Mouse (Mus musculus): ENCODE data around the gene Ficd.
"Not testable (repeated sequence)": the region's sequence is repeated elsewhere in the genome, so short reads cannot be mapped to it uniquely, and the experiment has no call there.

Gene Ficd

DNA sequence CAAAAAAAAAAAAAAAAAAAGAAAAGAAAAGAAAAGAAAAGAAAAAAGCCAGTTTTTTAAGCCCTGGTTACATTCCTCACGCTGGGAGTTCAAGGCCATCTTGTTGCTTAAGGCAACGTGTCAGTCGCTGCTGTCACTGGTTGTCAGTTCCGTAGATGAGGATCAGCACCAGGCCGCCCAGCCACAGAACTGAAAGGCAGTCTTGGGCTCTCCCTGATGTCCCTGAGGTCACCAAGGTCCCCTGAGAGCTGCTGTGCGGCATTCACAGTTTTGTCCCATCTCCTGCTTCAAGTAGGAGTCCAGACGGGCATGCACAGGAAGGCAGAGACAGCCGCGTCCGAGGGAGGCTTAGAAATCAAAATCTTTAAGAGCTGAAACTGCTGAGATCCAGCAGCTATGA, 40.0 kb downstream of the Ficd start:
- no peak for DNase-seq

DNA sequence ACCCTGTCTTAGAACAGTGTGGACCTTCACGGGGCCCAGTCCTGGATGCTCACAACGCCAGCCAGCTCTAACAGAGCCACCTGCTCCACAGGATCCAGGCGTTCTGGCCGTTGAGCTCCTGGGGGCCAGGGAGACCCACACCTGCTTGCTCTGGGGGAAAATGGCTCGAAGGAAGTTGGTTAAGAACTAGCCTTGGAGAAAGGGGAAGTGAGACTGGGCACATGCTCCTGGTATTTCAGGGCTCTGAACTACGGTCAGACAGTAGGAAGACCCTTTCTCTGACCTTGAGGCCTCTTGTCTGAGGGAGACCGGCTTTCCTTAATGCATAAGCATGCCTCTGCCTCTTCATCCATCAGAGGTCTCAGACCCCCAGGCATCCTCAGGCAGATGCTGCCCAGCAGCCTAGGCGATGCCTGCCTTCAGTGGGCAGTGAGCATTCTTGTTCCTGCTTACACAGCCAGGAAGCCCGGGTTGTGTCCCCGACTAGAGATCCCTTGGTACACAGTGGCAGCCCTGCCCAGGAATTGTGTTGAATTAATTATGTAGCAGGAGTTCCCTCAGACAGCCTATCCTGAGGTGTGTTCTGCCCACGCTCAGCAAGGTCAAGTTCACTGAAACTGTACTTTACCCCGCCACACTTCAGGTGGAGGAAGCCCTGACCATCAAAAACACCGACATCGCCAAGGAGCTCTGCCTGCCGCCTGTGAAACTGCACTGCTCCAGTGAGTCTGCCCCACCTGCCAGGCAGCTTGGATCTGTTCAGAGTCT, 40.7 kb downstream of the Ficd start:
- no peak for DNase-seq

DNA sequence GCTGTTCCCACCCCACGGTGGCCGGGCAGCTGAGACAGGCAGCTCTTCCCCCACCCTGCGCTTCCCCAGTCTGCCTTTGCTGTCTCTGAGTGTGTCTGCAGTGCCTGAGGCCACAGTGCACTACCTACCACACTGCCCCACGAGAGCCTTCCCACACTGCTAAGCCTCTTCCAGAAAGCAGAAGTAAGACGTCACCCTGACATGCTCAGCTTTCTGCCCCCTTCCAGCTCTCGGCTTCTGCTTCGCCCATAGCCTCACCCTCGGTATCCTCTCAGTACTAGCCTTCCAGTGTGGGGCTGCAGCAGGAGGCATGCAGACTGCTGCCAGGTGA, 41.3 kb downstream of the Ficd start:
- DNase-seq, result no peak

DNA sequence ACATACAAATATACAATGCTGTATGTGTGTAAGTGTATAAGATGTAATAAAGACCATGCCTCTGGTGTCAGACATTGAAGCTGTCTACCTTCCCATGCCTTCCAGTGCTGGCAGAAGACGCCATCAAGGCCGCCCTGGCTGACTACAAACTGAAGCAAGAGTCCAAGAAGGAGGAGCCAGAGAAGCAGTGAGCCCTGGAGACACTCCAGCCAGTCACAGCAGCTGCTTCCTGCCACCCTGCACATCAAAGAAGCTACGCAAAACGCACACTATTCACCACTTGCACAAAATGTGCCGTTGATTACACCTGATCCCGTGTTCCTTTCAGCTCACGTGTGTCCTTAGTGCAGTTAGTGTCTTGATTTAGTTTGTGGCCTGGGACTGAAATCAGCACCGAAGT, 42.1 kb downstream of the Ficd start:
- DNase-seq, result not testable (repeated sequence)

DNA sequence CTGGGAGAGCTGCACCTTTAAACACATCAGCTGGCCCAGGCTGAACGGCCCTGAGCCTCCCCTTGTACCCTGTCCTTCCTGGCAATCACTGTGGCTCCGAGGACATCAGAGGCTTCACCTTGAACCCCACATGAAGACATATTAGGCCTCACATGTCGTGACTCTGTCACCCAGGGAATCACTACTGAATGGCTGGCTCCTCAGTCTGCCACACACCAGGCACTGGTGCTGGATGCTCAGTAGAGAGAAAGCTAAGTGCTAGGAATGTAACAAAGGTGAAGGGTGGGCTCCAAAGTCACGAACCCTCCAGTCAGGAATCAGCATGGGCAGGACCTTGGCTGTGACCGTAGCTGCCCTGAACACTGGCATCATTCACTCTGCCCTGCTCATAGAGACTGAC, 44.0 kb downstream of the Ficd start:
- DNase-seq, result no peak

DNA sequence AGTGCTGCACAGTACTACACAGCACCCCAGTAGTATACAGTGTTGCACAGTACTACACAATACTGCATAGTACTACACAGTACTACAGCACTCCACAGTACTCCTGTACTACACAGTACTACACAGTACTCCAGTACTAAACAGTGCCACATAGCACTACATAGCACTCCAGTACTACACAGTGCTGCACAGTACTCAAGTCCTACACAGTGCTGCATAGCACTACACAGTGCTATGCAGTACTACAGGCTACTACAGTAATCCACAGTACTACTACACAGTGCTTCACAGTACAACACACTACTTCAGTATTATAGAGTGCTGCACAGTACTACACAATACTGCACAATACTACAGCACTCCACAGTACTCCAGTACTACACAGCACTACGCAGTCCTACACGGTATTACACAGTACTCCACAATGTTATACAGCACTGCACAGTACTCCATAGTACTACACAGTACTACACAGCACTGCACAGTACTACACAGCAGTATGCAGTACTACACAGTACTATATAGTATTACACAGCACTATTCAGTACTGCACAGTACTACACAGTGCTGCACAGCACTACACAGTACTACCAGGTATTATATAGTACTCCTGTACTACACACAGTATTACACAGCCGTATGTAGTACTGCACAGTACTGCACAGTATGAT, 44.6 kb downstream of the Ficd start:
- DNase-seq, result no peak

DNA sequence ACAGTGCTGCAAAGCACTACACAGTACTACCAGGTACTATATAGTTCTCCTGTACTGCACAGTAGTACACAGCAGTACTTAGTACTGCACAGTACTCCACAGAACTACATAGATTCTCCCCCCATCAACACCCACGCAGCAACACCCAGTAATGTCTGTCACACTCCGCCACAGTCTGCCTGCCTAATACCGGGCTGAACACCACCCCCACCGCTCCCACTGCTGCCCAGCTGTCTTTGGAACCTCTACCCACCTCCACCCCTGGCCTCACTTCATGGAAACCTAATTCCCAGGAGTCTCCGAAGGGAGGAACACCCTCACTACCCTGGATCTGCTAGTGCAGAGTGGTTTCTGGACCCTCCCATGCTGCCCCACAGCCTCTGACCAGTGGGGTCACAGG, 45.2 kb downstream of the Ficd start:
- DNase-seq, result no peak

DNA sequence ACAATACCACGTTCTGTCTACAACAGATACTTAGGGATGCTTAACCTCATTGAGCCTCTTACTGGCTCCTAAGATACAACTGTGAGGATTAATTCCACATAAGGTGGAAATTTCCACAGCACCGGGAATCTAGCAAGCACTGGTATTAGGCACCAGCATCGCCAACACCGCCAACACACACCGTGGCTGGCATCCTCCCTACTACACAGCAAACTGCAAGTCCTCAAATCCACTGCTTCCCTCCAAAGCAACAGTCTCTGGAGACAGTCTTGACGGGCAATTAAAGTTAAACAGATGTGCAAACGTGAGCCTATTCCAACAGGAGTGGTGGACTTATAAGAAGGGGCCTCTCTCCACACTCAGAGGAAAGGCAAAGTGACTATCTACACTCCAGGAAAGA, 45.7 kb downstream of the Ficd start:
- no peak for DNase-seq

DNA sequence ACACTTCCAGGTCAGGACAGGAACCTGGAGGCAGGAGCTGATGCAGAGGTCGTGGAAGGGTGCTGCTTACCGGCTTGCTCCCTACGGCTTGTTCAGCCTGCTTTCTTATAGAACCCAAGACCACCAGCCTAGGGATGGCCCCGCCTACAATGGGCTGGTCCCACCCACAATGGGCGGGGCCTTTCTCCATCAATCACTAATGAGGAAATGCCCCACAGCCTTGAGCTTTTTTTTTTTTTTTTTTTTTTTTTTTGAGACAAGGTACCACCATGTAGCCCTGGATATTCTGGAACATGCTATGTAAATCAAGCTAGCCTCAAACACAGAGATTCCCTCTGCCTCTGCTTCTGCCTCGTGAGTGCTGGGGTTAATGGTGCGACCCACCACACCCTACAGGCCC, 46.3 kb downstream of the Ficd start:
- DNase-seq, result no peak

DNA sequence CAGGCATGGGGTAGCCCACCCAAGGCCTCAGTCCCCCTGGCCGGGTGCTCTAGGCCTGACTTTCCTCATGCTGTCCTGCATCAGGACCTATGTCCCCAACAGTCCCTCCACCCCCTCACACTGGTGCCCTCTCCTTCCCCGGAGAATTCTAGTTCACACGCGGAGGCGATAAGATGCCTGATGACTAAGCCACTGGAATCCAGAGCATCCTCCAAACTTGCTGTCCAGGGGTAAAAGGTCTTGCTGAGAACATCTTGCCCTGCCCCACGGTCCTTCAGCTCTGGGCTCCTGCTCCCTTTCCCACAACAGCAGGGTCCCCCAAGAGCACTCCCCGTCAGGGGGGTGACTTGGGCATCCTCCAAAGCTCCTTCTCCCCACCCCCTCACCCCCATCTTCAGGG, 47.0 kb downstream of the Ficd start:
- no peak for DNase-seq

DNA sequence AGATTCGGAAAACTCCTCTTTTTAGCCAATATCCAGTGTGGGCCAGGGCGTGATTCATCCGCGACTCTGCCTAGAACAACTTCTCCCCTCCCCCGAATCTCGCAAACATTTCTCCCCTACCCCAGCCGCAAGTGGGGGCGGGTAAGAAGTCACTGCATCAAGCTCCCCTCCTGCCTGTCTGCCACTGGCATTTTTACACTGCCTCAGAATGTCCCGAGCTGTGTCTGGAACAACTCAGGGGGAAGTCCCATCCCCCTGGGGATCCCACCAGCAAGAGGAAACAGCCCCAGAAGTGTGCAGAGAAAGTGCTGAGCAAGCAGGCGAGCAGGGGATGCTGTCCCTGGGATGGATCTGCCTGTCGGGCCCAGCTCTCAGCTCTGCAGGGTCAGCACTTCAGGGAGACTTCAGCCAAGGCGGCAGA, 48.0 kb downstream of the Ficd start:
- DNase-seq, result no peak

DNA sequence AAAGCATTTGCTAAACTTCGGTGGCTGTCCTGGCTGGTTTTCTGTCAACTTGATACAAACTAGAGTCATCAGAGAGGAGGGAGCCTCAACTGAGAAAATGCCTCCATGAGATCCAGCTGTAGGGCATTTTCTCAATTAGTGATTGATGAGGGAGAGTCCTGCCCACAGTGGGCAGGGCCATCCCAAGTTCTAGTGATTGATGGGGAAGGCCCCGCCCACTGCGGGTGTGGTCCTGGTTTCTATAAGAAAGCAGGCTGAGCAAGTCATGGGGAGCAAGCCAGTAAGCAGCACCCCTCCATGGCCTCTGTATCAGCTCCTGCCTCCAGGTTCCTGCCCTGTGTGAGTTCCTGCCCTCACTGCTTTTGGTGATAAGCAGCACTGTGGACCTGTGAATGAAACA, 48.5 kb downstream of the Ficd start:
- DNase-seq, result not testable (repeated sequence)

DNA sequence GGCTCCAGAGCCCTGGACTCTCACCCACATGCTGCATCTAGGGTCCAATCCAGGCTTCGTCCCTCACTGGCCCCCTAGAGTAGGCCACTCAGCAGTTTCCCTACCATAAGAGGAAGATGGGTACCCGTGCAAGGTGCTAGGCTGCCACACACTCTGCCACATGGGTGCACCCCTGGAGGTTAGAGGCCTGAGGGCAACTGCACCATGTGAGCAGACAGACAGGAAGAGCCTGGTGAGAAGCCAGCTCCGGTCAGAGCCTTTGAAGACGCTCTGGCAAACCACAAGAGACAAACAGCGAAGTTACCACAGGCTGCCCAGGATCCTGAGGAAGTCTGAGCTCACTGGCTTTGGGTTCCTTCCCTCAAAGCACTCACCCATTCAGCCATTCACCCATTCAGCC, 51.4 kb downstream of the Ficd start:
- DNase-seq, result no peak

DNA sequence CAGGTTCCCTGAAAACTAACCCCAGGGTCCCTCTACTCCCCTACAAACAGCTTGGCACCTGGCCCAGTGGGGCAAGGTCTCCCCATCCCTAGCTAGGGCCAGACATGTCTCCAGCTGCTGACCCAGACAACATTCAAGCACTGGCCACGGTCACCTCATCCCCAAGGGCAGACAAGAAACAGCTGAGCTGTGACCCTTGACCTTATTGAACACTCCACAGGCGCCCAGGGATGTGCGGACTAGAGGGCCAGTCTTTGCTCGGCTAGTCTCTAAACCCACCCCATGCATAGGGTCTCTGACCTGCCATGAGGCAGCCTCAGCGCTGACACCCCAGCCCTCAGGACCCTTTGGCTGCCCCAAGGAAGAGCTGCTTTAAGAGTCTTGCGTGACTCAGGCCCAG, 53.0 kb downstream of the Ficd start:
- no peak for DNase-seq

DNA sequence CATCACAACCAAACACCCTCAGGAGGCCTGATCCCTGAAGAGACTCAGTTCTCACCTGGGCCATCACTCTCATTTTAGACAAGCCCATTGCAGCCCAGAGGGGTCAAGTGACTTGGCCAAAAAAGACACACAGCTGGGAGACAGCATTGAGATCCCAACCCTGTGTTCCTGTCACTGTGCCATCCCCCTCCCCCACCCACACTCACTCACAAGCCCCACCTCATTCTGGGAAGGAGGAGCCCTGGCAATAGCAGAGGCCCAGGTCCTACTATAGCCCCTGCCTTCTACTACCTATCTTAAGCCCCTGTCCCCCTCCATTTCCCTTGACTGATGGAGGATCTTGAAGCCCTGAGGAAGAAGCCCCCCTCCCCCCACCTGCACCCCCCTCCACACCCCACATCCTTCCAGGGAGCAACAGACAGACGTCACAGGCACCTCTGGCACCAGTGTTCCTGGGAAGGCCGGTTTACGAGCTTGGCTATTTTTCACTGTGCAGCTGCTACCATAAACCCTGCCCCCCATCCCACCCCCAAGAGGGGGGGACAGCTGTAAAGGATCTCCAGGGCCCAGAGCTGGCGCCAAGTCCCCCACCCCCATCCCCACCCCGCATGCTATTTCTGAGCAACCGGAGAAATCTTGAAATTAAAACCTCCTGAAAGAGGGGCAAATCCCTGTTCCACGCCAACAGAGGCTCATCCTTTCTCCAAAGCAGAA, 53.6 kb downstream of the Ficd start:
- no peak for DNase-seq

All from cerebellum, postnatal 10 days (tissue).